Mouse (Mus musculus) spleen, adult 2 months (tissue): Measurements from ENCODE around the gene Maml1.

Experiments
- CTCF ChIP-seq: fragments of 200-500 bp; IDR thresholded peaks from 2 replicates; pipeline ENCODE4 v1.5.1; 2011; ENCODE audit warnings: mild to moderate bottlenecking, inconsistent platforms; ENCODE audit not compliant: insufficient read depth, insufficient read length, insufficient replicate concordance; ENCODE audit errors: extremely low read depth
- POLR2A ChIP-seq: fragments of 200-500 bp; IDR thresholded peaks from 2 replicates; pipeline ENCODE4 v1.6.1; 2011; ENCODE audit warnings: low read depth, low read length, inconsistent platforms

DNA sequence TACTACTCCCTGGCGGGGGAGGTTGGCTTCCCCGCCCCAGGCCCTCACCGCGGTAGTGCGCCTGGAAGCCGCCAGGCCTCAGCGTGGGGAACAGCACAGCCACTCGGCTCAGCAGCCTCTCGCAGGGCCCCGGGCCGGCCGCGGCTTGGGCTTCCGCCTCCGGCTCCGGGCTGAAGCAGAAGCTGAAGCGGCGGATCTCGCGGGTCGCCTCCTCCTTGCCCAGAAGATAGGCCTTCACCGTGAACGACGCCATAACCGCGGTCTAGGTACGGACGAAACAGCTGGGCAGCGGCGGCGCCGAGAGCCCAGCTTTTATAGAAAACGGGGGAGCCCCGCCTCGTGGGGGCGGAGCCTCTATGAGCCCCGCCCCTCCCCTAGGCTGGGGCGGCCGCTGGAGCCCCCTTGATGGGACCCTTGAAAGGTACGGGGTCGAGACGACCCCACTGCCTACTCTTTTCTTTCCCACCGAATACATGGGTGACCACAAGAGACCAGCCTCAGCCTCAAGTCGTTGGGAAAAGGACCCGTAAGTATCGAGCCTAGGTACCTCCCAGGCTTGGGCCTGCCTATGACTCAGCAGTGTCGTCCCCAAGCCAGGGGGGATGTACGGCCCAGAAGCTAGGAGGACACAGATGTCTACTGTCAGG lies 81.5 kb downstream of the Maml1 start, which contains the start of the genes Sqstm1 and Mgat4b:
- TF ChIP-seq CTCF: no peak
- peak; percentile 96 for TF ChIP-seq POLR2A
